Mouse (Mus musculus): ENCODE measurements around the gene Trpm8. TPM values are rescaled to one million over a fixed set of nuclear protein-coding genes. Genes with fewer than 3 reads are reported as not detected.

Gene Trpm8
- polyA plus RNA-seq, 1 experiment: not detected

GRCm38 (mm10) chr1:88247660-88248059 lies 29.8 kb upstream of the Trpm8 start:
- no peak for DNase-seq (ENCODE audit: low spot score)

- no peak for DNase-seq (ENCODE audit: low spot score)
These were observed 28.8 kb upstream of the Trpm8 start for GRCm38 (mm10) chr1:88248658-88249057.

GRCm38 (mm10) chr1:88249596-88249995 lies 27.9 kb upstream of the Trpm8 start:
- no peak for DNase-seq (ENCODE audit: low spot score)

- DNase-seq (ENCODE audit: low spot score): no peak
These were observed 27.4 kb upstream of the Trpm8 start for GRCm38 (mm10) chr1:88250023-88250422.

GRCm38 (mm10) chr1:88253106-88253505 lies 24.4 kb upstream of the Trpm8 start:
- no peak for DNase-seq (ENCODE audit: low spot score)

- no peak for DNase-seq (ENCODE audit: low spot score)
These were observed 23.9 kb upstream of the Trpm8 start for GRCm38 (mm10) chr1:88253540-88253939.

GRCm38 (mm10) chr1:88254793-88255465 lies 22.5 kb upstream of the Trpm8 start:
- DNase-seq (ENCODE audit: low spot score): no peak

- DNase-seq (ENCODE audit: low spot score): no peak
These were observed 22.0 kb upstream of the Trpm8 start for GRCm38 (mm10) chr1:88255466-88255857.

GRCm38 (mm10) chr1:88255989-88256754 lies 21.3 kb upstream of the Trpm8 start:
- no peak for DNase-seq (ENCODE audit: low spot score)

GRCm38 (mm10) chr1:88256886-88257663 lies 20.4 kb upstream of the Trpm8 start:
- DNase-seq (ENCODE audit: low spot score): no peak

GRCm38 (mm10) chr1:88257681-88258080 lies 19.8 kb upstream of the Trpm8 start:
- DNase-seq (ENCODE audit: low spot score): no peak

- DNase-seq (ENCODE audit: low spot score): no peak
These were observed 19.1 kb upstream of the Trpm8 start for GRCm38 (mm10) chr1:88258361-88258760.

- no peak for DNase-seq (ENCODE audit: low spot score)
These were observed 18.4 kb upstream of the Trpm8 start for GRCm38 (mm10) chr1:88258881-88259642.

GRCm38 (mm10) chr1:88259643-88260024 lies 17.8 kb upstream of the Trpm8 start:
- no peak for DNase-seq (ENCODE audit: low spot score)

- DNase-seq (ENCODE audit: low spot score): no peak
These were observed 17.3 kb upstream of the Trpm8 start for GRCm38 (mm10) chr1:88260114-88260513.

- DNase-seq (ENCODE audit: low spot score): peak; percentile 40
These were observed 16.7 kb upstream of the Trpm8 start for GRCm38 (mm10) chr1:88260604-88261377.

GRCm38 (mm10) chr1:88261706-88262105 lies 15.8 kb upstream of the Trpm8 start:
- no peak for DNase-seq (ENCODE audit: low spot score)

GRCm38 (mm10) chr1:88262255-88262654 lies 15.2 kb upstream of the Trpm8 start:
- peak; percentile 94 for DNase-seq (ENCODE audit: low spot score)

- no peak for DNase-seq (ENCODE audit: low spot score)
These were observed 14.5 kb upstream of the Trpm8 start for GRCm38 (mm10) chr1:88262961-88263360.

- DNase-seq (ENCODE audit: low spot score): no peak
These were observed 13.7 kb upstream of the Trpm8 start for GRCm38 (mm10) chr1:88263778-88264177.

- DNase-seq (ENCODE audit: low spot score): no peak
These were observed 13.1 kb upstream of the Trpm8 start for GRCm38 (mm10) chr1:88264237-88264868.
